Mouse (Mus musculus) neural tube, embryonic 11.5 days (tissue): ENCODE measurements around the gene Lemd1. TPM values are rescaled to one million over a fixed set of nuclear protein-coding genes. Genes with fewer than 3 reads are reported as not detected.

ENCODE experiments used
- ATAC-seq: fragments of 200-750 bp; cut with Nextera tagmentation; 2 replicates; pipeline ENCODE4 v1.8.0; 2017; ENCODE audit warnings: moderate number of reproducible peaks, mild to moderate bottlenecking, moderate TSS enrichment, moderate library complexity; ENCODE audit not compliant: insufficient read depth, low FRiP score, low TSS enrichment
- DNase-seq: peaks from one replicate; pipeline ENCODE4 v3.0.0-alpha.2; 2015; ENCODE audit warnings: low spot score
- H3K27ac ChIP-seq: fragments of 300-500 bp; sonication (generic); 2 replicates; pipeline ENCODE4 v1.5.1; 2014; ENCODE audit warnings: low read depth, mild to moderate bottlenecking, low read length
- H3K27me3 ChIP-seq: fragments of 300-500 bp; sonication (generic); 2 replicates; pipeline ENCODE4 v1.6.1; 2014; ENCODE audit warnings: mild to moderate bottlenecking, low read length, mixed read lengths; ENCODE audit not compliant: control insufficient read depth, insufficient read depth
- H3K36me3 ChIP-seq: fragments of 300-500 bp; sonication (generic); 2 replicates; pipeline ENCODE4 v1.6.1; 2014; ENCODE audit warnings: mild to moderate bottlenecking, low read length, moderate library complexity, mixed read lengths; ENCODE audit not compliant: control insufficient read depth, insufficient read depth
- H3K4me1 ChIP-seq: fragments of 300-500 bp; sonication (generic); 2 replicates; pipeline ENCODE4 v1.6.1; 2014; ENCODE audit warnings: low read length, mixed read lengths; ENCODE audit not compliant: control insufficient read depth, insufficient read depth
- H3K4me2 ChIP-seq: fragments of 300-500 bp; sonication (generic); 2 replicates; pipeline ENCODE4 v1.6.1; 2014; ENCODE audit warnings: low read depth, mild to moderate bottlenecking, moderate library complexity
- H3K4me3 ChIP-seq: fragments of 300-500 bp; sonication (generic); 2 replicates; pipeline ENCODE4 v1.5.1; 2014; ENCODE audit warnings: low read depth, low read length
- H3K9ac ChIP-seq: fragments of 300-500 bp; sonication (generic); 2 replicates; pipeline ENCODE4 v1.6.1; 2014; ENCODE audit warnings: mild to moderate bottlenecking, low read length
- H3K9me3 ChIP-seq: fragments of 300-500 bp; sonication (generic); 2 replicates; pipeline ENCODE4 v1.6.1; 2016; ENCODE audit warnings: low read length; ENCODE audit not compliant: control insufficient read depth
- WGBS: fragments of 180-500 bp; shearing (Covaris S2); extraction: QIAGEN DNeasy Blood & Tissue Kit; methylation state at CpG from one replicate; pipeline ENCODE4 v1.1.7; 2014; 5-methylcytosine and 5-hydroxymethylcytosine counted together
- polyA plus RNA-seq: library from polyadenylated mRNA; unstranded; fragments of >200 nt; fragmentation: Nextera tagmentation; extraction: Ambion mirVana; gene quantifications from 2 replicates; pipeline ENCODE4 v1.2.1, GENCODE M21; 2014

The Lemd1 gene
- polyA plus RNA-seq, 1 experiment from 2014 or later = 6.8 TPM

- Histone ChIP-seq H3K4me3 (peak overlapping the region; percentile 58; the same call in 1 of the 2 replicates), H3K36me3 (no peaks in the 10 kb centered on the region), H3K4me1 (peaks cover 9% of the 10 kb centered on the region), H3K9ac (no peak overlapping the region; the same call in 1 of the 2 replicates), H3K27me3 (peaks cover 11% of the 10 kb centered on the region), H3K27ac (no peak overlapping the region), H3K9me3 (no peaks in the 10 kb centered on the region), H3K4me2 (no peak overlapping the region; the same call in 1 of the 2 replicates)
- DNase-seq = no peak
- WGBS = 80% methylated on average over 5 of the region's 5 CpGs
- ATAC-seq = no peak
Measured at GRCm38 (mm10) chr1:132299744-132300143, 108.5 kb downstream of the Lemd1 start.

DNA sequence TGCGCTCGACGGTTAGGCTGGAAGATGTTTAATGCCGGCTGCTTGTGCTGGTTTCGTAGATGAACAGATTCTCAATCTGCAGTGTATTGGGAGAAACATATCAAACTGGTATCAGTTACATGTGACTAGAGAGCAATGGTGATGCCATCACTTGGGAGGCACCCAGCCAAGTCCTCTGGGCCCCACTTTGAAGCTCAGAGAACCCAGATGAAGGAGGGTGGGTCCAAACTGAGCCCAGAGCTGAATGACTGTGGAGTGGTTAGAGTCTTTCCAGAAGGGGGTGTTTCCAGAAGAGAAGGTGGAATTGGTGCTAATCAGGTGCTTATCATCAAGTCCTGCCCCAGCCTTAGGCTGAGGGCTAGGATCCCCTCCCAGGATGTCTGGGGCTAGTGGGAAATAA, 110.0 kb downstream of the Lemd1 start:
- no peak overlapping the region for H3K27ac ChIP-seq
- H3K27me3 ChIP-seq = peaks cover 11% of the 10 kb centered on the region
- peaks cover 15% of the 10 kb centered on the region for H3K4me1 ChIP-seq
- no peak for DNase-seq
- H3K9ac ChIP-seq = no peak overlapping the region
- no peaks in the 10 kb centered on the region for H3K9me3 ChIP-seq
- H3K4me3 ChIP-seq = no peak overlapping the region
- no peaks in the 10 kb centered on the region for H3K36me3 ChIP-seq
- ATAC-seq = no peak
- 87% methylated on average over 5 of the region's 5 CpGs for WGBS
- H3K4me2 ChIP-seq = no peak overlapping the region

GRCm38 (mm10) chr1:132302341-132302866, 111.2 kb downstream of the Lemd1 start:
- Histone ChIP-seq H3K36me3 (no peaks in the 10 kb centered on the region), H3K9me3 (no peaks in the 10 kb centered on the region), H3K4me3 (no peak overlapping the region), H3K9ac (no peak overlapping the region), H3K27me3 (peaks cover 11% of the 10 kb centered on the region), H3K27ac (no peak overlapping the region), H3K4me1 (peaks cover 15% of the 10 kb centered on the region), H3K4me2 (no peak overlapping the region)
- WGBS = 84% methylated on average over 9 of the region's 9 CpGs
- DNase-seq (no peak), ATAC-seq (no peak)

DNA sequence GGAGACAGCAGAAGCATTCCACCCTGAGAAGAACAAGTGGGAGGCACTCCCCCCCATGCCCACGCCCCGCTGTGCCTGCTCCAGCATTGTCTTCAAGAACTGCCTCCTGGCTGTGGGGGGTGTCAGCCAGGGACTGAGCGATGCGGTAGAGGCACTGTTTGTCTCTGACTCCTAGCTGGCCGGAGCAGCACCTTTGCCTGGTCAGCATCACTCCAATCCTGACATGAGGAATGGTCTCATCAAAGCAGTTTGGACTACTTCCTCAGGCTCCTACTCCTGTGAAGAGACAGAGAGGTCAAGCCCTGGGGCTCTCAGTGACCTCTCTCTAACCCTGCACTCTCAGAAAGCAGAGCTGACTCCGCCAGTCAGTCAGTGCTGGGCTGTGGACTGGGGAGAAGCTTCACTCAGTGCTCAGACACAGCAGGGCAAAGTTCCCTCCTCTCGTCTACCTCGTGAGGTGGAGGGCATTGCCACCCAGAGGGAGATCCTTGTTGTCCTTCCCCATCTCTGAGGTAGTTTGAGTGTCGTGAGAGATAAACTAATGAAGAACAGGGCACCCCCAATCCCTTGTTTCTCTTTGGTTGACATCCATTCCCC, 113.5 kb downstream of the Lemd1 start:
- Histone ChIP-seq H3K36me3 (no peaks in the 10 kb centered on the region), H3K27me3 (no peaks in the 10 kb centered on the region)
- WGBS = 29% methylated on average over 9 of the region's 9 CpGs

GRCm38 (mm10) chr1:132306160-132306559, 114.9 kb downstream of the Lemd1 start:
- Histone ChIP-seq H3K9ac (no peak overlapping the region), H3K4me3 (no peak overlapping the region), H3K36me3 (no peaks in the 10 kb centered on the region), H3K9me3 (no peaks in the 10 kb centered on the region), H3K27ac (no peak overlapping the region), H3K27me3 (no peaks in the 10 kb centered on the region), H3K4me2 (no peak overlapping the region), H3K4me1 (peaks cover 10% of the 10 kb centered on the region)
- ATAC-seq (no peak), DNase-seq (no peak)
- WGBS = 37% methylated on average over 4 of the region's 4 CpGs

More for the DNA sequence above, 113.5 kb downstream of the Lemd1 start:
- ATAC-seq (no peak), DNase-seq (no peak)
- H3K4me2 ChIP-seq = no peak overlapping the region
- H3K4me3 ChIP-seq = no peak overlapping the region
- H3K9ac ChIP-seq = no peak overlapping the region; the same call in 1 of the 2 replicates
- no peaks in the 10 kb centered on the region for H3K9me3 ChIP-seq
- H3K27ac ChIP-seq = no peak overlapping the region
- H3K4me1 ChIP-seq = peaks cover 10% of the 10 kb centered on the region

- Histone ChIP-seq H3K9ac (no peak overlapping the region), H3K9me3 (no peaks in the 10 kb centered on the region), H3K27ac (no peak overlapping the region), H3K36me3 (no peaks in the 10 kb centered on the region), H3K4me3 (no peak overlapping the region), H3K4me1 (peaks cover 10% of the 10 kb centered on the region), H3K4me2 (no peak overlapping the region), H3K27me3 (no peaks in the 10 kb centered on the region)
- DNase-seq = no peak
- ATAC-seq = no peak
- 16% methylated on average over 4 of the region's 4 CpGs for WGBS
Measured at GRCm38 (mm10) chr1:132306808-132307207, 115.6 kb downstream of the Lemd1 start.

DNA sequence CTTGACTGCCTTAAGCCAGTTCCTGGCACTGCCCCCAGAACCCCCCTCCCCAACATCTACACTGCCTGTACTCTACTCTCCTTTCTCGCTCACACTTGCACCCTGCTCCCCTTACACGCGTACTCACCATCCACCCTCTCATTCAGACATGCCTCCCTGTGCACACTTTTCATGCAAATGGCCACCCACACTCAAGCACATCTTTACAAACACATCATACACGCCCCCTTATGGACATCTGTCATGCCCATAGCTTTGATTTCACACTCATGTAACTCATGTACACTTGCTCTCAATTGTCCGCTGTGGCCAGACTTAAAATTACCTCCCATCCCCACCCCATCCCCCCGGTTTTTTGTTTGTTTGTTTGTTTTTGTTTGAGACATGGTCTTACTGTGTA, 116.7 kb downstream of the Lemd1 start:
- peaks cover 10% of the 10 kb centered on the region for H3K4me1 ChIP-seq
- no peaks in the 10 kb centered on the region for H3K36me3 ChIP-seq
- no peaks in the 10 kb centered on the region for H3K27me3 ChIP-seq
- H3K9me3 ChIP-seq = no peaks in the 10 kb centered on the region
- no peak overlapping the region for H3K4me3 ChIP-seq
- H3K4me2 ChIP-seq = no peak overlapping the region
- H3K27ac ChIP-seq = no peak overlapping the region
- DNase-seq (no peak), ATAC-seq (no peak)
- no peak overlapping the region for H3K9ac ChIP-seq
- WGBS = 90% methylated on average over 6 of the region's 6 CpGs

DNA sequence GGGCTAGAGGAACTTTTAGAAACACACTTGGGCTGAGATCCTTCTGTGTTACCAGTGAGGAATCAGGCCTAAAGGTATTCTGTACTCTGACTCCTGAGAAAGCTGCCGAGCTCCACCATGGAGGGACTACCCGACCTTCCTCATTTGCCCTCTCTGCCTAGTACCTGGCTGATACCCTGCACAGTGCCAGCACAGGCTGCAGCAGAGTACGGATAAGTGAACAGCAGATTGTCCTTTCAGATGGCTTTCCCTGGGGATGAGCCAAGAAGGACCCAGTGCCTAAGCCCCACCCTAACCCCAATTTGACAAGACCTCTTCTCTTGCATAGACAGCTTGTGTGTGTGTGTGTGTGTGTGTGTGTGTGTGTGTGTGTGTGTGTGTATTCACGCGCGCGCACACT, 117.4 kb downstream of the Lemd1 start:
- ATAC-seq (no peak), DNase-seq (no peak)
- H3K4me1 ChIP-seq = peaks cover 10% of the 10 kb centered on the region
- no peak overlapping the region for H3K4me2 ChIP-seq
- no peak overlapping the region for H3K4me3 ChIP-seq
- H3K9me3 ChIP-seq = no peaks in the 10 kb centered on the region
- H3K36me3 ChIP-seq = no peaks in the 10 kb centered on the region
- H3K27ac ChIP-seq = no peak overlapping the region
- 88% methylated on average over 7 of the region's 7 CpGs for WGBS
- no peaks in the 10 kb centered on the region for H3K27me3 ChIP-seq
- no peak overlapping the region for H3K9ac ChIP-seq
